Mouse (Mus musculus) E14TG2a.4 (cell line): ENCODE measurements around the gene Phf2.

ENCODE experiments used
- CTCF ChIP-seq: conservative IDR thresholded peaks from 2 replicates; pipeline ENCODE4 v1.5.1; 2014; ENCODE audit warnings: low read length
- NANOG ChIP-seq: IDR thresholded peaks from 2 replicates; pipeline ENCODE4 v1.6.1; 2014; ENCODE audit warnings: borderline replicate concordance, low read length, mixed read lengths

- peak; percentile 39; the same call in 1 of the 2 replicates for TF ChIP-seq CTCF
- no peak for TF ChIP-seq NANOG
Observed at GRCm38 (mm10) chr13:48852859-48853258, 18.1 kb downstream of the Phf2 start.
